Mouse (Mus musculus): ENCODE measurements around the gene Prr36. TPM values are rescaled to one million over a fixed set of nuclear protein-coding genes. Genes with fewer than 3 reads are reported as not detected.

Gene Prr36
- polyA plus RNA-seq (2011; ENCODE audit: insufficient read depth, insufficient read length, low replicate concordance, missing spikeins), result not detected in 2 replicates

- H3K4me3 ChIP-seq (replicated peaks; ENCODE audit: control insufficient read depth, low read depth, low read length), result no peak within 1 kb of the TSS
- peaks cover 3% of the 10 kb centered on the region for H3K4me1 ChIP-seq (ENCODE audit: control insufficient read depth, insufficient read depth, low read length)
- H3K27ac ChIP-seq (ENCODE audit: control insufficient read depth, insufficient read depth, low read depth, low read length, poor library complexity), result no peak within 1 kb of the TSS
- TF ChIP-seq POLR2A (IDR thresholded peaks at IDR 0.05; ENCODE audit: borderline replicate concordance, control insufficient read depth, low read depth, low read length), result no peak
- no peak for TF ChIP-seq CTCF (IDR thresholded peaks at IDR 0.05; ENCODE audit: control insufficient read depth, insufficient read depth, low read length)
- 5% methylated on average over 44 of the region's 44 CpGs for WGBS
Measured at GRCm38 (mm10) chr8:4216791-4217621, at the start of gene Prr36. TSS of gene Prr36 (minus strand) at chr8:4217459.

GRCm38 (mm10) chr8:4265160-4265914 is 48.1 kb upstream of the Prr36 start:
- Histone ChIP-seq H3K4me1 (ENCODE audit: control insufficient read depth, insufficient read depth, low read length) (no peaks in the 10 kb centered on the region), H3K4me3 (replicated peaks; ENCODE audit: control insufficient read depth, low read depth, low read length) (no peak overlapping the region), H3K27ac (ENCODE audit: control insufficient read depth, insufficient read depth, low read depth, low read length, poor library complexity) (no peak overlapping the region)
- no peak for TF ChIP-seq POLR2A (IDR thresholded peaks at IDR 0.05; ENCODE audit: borderline replicate concordance, control insufficient read depth, low read depth, low read length)
- no peak for TF ChIP-seq CTCF (IDR thresholded peaks at IDR 0.05; ENCODE audit: control insufficient read depth, insufficient read depth, low read length)
- WGBS, result 87% methylated on average over 15 of the region's 15 CpGs

DNA sequence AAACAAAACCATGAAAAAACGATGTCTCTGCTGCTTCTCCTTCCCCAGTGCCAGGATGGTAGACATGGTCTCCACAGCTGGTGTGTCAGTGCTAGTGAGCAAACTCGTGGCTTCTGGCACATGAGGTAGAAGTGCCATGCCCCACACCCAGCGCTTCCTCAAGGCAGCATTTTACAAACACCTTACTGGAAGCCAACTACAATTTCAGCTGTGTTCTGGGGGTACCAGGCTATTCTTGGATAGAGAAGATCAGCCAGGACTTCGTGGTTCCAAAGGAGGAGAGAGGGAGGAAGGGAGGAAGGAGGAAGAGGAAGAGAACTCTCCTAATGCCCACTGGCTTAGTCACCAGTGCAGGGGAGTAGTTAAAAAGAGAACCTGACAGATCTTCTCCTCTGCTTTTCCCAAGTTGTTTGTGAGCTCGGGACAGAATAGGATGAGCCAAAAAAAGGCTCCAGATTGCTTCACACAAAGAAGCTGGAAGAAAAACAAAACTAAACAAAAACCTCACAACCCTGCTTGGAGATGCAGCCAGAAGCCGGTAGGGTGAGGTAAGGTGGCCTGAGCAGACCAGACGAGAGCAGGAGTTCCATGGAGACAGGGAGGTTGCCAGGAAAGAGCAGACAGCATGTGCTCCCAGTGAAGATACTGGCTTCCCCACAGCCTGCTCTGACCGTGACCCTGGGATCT is 46.0 kb upstream of the Prr36 start:
- no peak overlapping the region for H3K4me3 ChIP-seq (replicated peaks; ENCODE audit: control insufficient read depth, low read depth, low read length)
- H3K4me1 ChIP-seq (ENCODE audit: control insufficient read depth, insufficient read depth, low read length), result no peaks in the 10 kb centered on the region; the same call in 1 of the 2 replicates
- H3K27ac ChIP-seq (ENCODE audit: control insufficient read depth, insufficient read depth, low read depth, low read length, poor library complexity), result no peak overlapping the region
- TF ChIP-seq POLR2A (IDR thresholded peaks at IDR 0.05; ENCODE audit: borderline replicate concordance, control insufficient read depth, low read depth, low read length), result no peak
- TF ChIP-seq CTCF (IDR thresholded peaks at IDR 0.05; ENCODE audit: control insufficient read depth, insufficient read depth, low read length), result no peak
- WGBS, result 64% methylated on average over 8 of the region's 8 CpGs

- Histone ChIP-seq H3K4me1 (ENCODE audit: control insufficient read depth, insufficient read depth, low read length) (no peaks in the 10 kb centered on the region; the same call in 1 of the 2 replicates), H3K27ac (ENCODE audit: control insufficient read depth, insufficient read depth, low read depth, low read length, poor library complexity) (no peak overlapping the region), H3K4me3 (replicated peaks; ENCODE audit: control insufficient read depth, low read depth, low read length) (no peak overlapping the region)
- 87% methylated on average over 4 of the region's 4 CpGs for WGBS
- TF ChIP-seq CTCF (IDR thresholded peaks at IDR 0.05; ENCODE audit: control insufficient read depth, insufficient read depth, low read length) (no peak), POLR2A (IDR thresholded peaks at IDR 0.05; ENCODE audit: borderline replicate concordance, control insufficient read depth, low read depth, low read length) (no peak)
Measured at GRCm38 (mm10) chr8:4259805-4260170, 42.5 kb upstream of the Prr36 start.

- H3K27ac ChIP-seq (ENCODE audit: control insufficient read depth, insufficient read depth, low read depth, low read length, poor library complexity), result peak within 1 kb of the TSS; percentile 10
- H3K4me3 ChIP-seq (replicated peaks; ENCODE audit: control insufficient read depth, low read depth, low read length), result peak within 1 kb of the TSS; percentile 45
- WGBS, result 11% methylated on average over 33 of the region's 33 CpGs
- no peaks in the 10 kb centered on the region; the same call in 1 of the 2 replicates for H3K4me1 ChIP-seq (ENCODE audit: control insufficient read depth, insufficient read depth, low read length)
- TF ChIP-seq CTCF (IDR thresholded peaks at IDR 0.05; ENCODE audit: control insufficient read depth, insufficient read depth, low read length), result 0 out of 2 replicates have a peak, but pooled peaks have one; percentile 0
- TF ChIP-seq POLR2A (IDR thresholded peaks at IDR 0.05; ENCODE audit: borderline replicate concordance, control insufficient read depth, low read depth, low read length), result peak; percentile 32; the same call in 1 of the 2 replicates
Measured at GRCm38 (mm10) chr8:4259125-4259804, 42.0 kb upstream of the Prr36 start, which contains the start of gene Ctxn1. TSS of gene Ctxn1 (minus strand) at chr8:4259274.

- WGBS, result under 1% methylated on average over 32 of the region's 32 CpGs
- Histone ChIP-seq H3K4me1 (ENCODE audit: control insufficient read depth, insufficient read depth, low read length) (peaks cover under 1% of the 10 kb centered on the region; the same call in 1 of the 2 replicates), H3K27ac (ENCODE audit: control insufficient read depth, insufficient read depth, low read depth, low read length, poor library complexity) (no peak overlapping the region; the same call in 1 of the 2 replicates), H3K4me3 (replicated peaks; ENCODE audit: control insufficient read depth, low read depth, low read length) (peak overlapping the region; percentile 45)
- TF ChIP-seq POLR2A (IDR thresholded peaks at IDR 0.05; ENCODE audit: borderline replicate concordance, control insufficient read depth, low read depth, low read length) (no peak), CTCF (IDR thresholded peaks at IDR 0.05; ENCODE audit: control insufficient read depth, insufficient read depth, low read length) (no peak)
Measured at GRCm38 (mm10) chr8:4258678-4259077, 41.4 kb upstream of the Prr36 start.

GRCm38 (mm10) chr8:4258233-4258632 is 41.0 kb upstream of the Prr36 start:
- Histone ChIP-seq H3K4me1 (ENCODE audit: control insufficient read depth, insufficient read depth, low read length) (peaks cover 2% of the 10 kb centered on the region; the same call in 1 of the 2 replicates), H3K27ac (ENCODE audit: control insufficient read depth, insufficient read depth, low read depth, low read length, poor library complexity) (no peak overlapping the region; the same call in 1 of the 2 replicates), H3K4me3 (replicated peaks; ENCODE audit: control insufficient read depth, low read depth, low read length) (peak overlapping the region; percentile 45)
- WGBS, result 5% methylated on average over 35 of the region's 35 CpGs
- TF ChIP-seq POLR2A (IDR thresholded peaks at IDR 0.05; ENCODE audit: borderline replicate concordance, control insufficient read depth, low read depth, low read length) (0 out of 2 replicates have a peak, but pooled peaks have one; percentile 12), CTCF (IDR thresholded peaks at IDR 0.05; ENCODE audit: control insufficient read depth, insufficient read depth, low read length) (peak; percentile 90)

Data from bone marrow, adult 2 months (tissue).